Mouse (Mus musculus) ES-E14 (cell line): ENCODE results near the gene Kcnd2. TPM values are rescaled to one million over a fixed set of nuclear protein-coding genes. Genes with fewer than 3 reads are reported as not detected.

Source experiments
- DNase-seq: peaks from one replicate; pipeline ENCODE4 v3.0.0-alpha.2; 2013; ENCODE audit warnings: low read depth, low spot score
- H3K27ac ChIP-seq: 2 replicates; pipeline ENCODE4 v1.5.1; 2012; ENCODE audit warnings: low read depth, mild to moderate bottlenecking, low read length, moderate library complexity, mixed read lengths; ENCODE audit not compliant: poor library complexity, insufficient read depth, severe bottlenecking
- H3K36me3 ChIP-seq: 2 replicates; pipeline ENCODE4 v1.6.1; 2012; ENCODE audit warnings: mild to moderate bottlenecking, low read length, moderate library complexity, mixed read lengths; ENCODE audit not compliant: control insufficient read depth, poor library complexity, insufficient read depth, severe bottlenecking
- H3K4me1 ChIP-seq, 2 experiments: fragments of 150-350 bp in 1 of 2; sonication (generic) in 1 of 2; 2 replicates each; pipeline ENCODE4 v1.6.1; 2012; ENCODE audit warnings: low read length in 2 of 2, mild to moderate bottlenecking in 1 of 2, mixed read lengths in 1 of 2; ENCODE audit not compliant: control insufficient read depth in 2 of 2, insufficient read depth in 2 of 2, poor library complexity in 1 of 2
- H3K4me3 ChIP-seq, 2 experiments: fragments of 150-350 bp in 1 of 2; sonication (generic) in 1 of 2; 2 replicates each; pipeline ENCODE4 v1.5.1; 2012; ENCODE audit warnings: low read length in 2 of 2, low read depth in 1 of 2, mild to moderate bottlenecking in 1 of 2, mixed read lengths in 1 of 2; ENCODE audit not compliant: insufficient read depth in 1 of 2, poor library complexity in 1 of 2, severe bottlenecking in 1 of 2
- H3K9ac ChIP-seq: 2 replicates; pipeline ENCODE4 v1.6.1; 2012; ENCODE audit warnings: low read depth, mild to moderate bottlenecking, low read length, mixed read lengths; ENCODE audit not compliant: poor library complexity, insufficient read depth, severe bottlenecking
- H3K9me3 ChIP-seq: fragments of 150-350 bp; sonication (generic); 2 replicates; pipeline ENCODE4 v1.6.1; 2012; ENCODE audit warnings: low read depth, mild to moderate bottlenecking, low read length; ENCODE audit not compliant: control insufficient read depth, insufficient read depth
- CHD2 ChIP-seq: IDR thresholded peaks from 2 replicates; pipeline ENCODE4 v1.6.1; 2014; ENCODE audit warnings: mild to moderate bottlenecking, low read depth, low read length, inconsistent platforms
- HCFC1 ChIP-seq: IDR thresholded peaks from 2 replicates; pipeline ENCODE4 v1.6.1; 2012; ENCODE audit warnings: low read length, inconsistent platforms, borderline replicate concordance; ENCODE audit not compliant: insufficient read depth
- MAFK ChIP-seq: IDR thresholded peaks from 2 replicates; pipeline ENCODE4 v1.6.1; 2014; ENCODE audit warnings: mild to moderate bottlenecking, low read depth, low read length, inconsistent platforms; ENCODE audit not compliant: insufficient read depth
- ZC3H11A ChIP-seq: IDR thresholded peaks from 2 replicates; pipeline ENCODE4 v1.6.1; 2012; ENCODE audit warnings: low read depth, mild to moderate bottlenecking, inconsistent platforms, low read length, borderline replicate concordance
- ZNF384 ChIP-seq: IDR thresholded peaks from 2 replicates; pipeline ENCODE4 v1.6.1; 2012; ENCODE audit warnings: low read depth, low read length, inconsistent platforms
- in situ Hi-C, 2 experiments: fragments of 600-800 bp; cut with MboI; formaldehyde crosslinking; loops; one replicate each; pipeline ENCODE4 v1.15.1; 2025; ENCODE audit warnings: low sequenced_read_pairs in 2 of 2, inconsistent platforms in 1 of 2; ENCODE audit not compliant: unreplicated experiment in 2 of 2
- total RNA-seq: library from RNA; depleted of rRNA; stranded (reverse); fragments of 300-350 nt; gene quantifications from 2 replicates; pipeline ENCODE4 v1.2.3, GENCODE M21; 2012

The Kcnd2 gene
- total RNA-seq, 1 experiment, result 0.36 TPM

- in situ Hi-C loops, result no loop called here
- Histone ChIP-seq H3K9me3 (no peaks in the 10 kb centered on the region), H3K27ac (no peak overlapping the region), H3K4me3 (no peak overlapping the region), H3K4me1 (no peaks in the 10 kb centered on the region), H3K9ac (no peak overlapping the region), H3K36me3 (no peaks in the 10 kb centered on the region)
- no peak for DNase-seq
- TF ChIP-seq MAFK, result no peak
- TF ChIP-seq ZNF384, result no peak
- TF ChIP-seq CHD2, result no peak
- TF ChIP-seq HCFC1, result no peak
- TF ChIP-seq ZC3H11A, result no peak
These were observed 503.8 kb downstream of the Kcnd2 start for GRCm38 (mm10) chr6:21719121-21719520.

- H3K4me1 ChIP-seq, result no peaks in the 10 kb centered on the region
- H3K27ac ChIP-seq, result no peak overlapping the region
- TF ChIP-seq CHD2 (no peak), ZNF384 (no peak), HCFC1 (no peak)
- H3K9me3 ChIP-seq, result no peaks in the 10 kb centered on the region
- no peak overlapping the region for H3K4me3 ChIP-seq
- no peaks in the 10 kb centered on the region for H3K36me3 ChIP-seq
- DNase-seq, result no peak
- in situ Hi-C loops, result no loop called here
- H3K9ac ChIP-seq, result no peak overlapping the region
These were observed 506.9 kb downstream of the Kcnd2 start for GRCm38 (mm10) chr6:21722238-21722637.

- Histone ChIP-seq H3K9ac (no peak overlapping the region), H3K36me3 (no peaks in the 10 kb centered on the region), H3K9me3 (no peaks in the 10 kb centered on the region), H3K27ac (no peak overlapping the region), H3K4me3 (no peak overlapping the region), H3K4me1 (no peaks in the 10 kb centered on the region)
- no peak for TF ChIP-seq CHD2
- no peak for TF ChIP-seq HCFC1
- in situ Hi-C loops, result no loop called here
- no peak for DNase-seq
These were observed 525.3 kb downstream of the Kcnd2 start for GRCm38 (mm10) chr6:21740606-21741005.

- Histone ChIP-seq H3K4me1 (no peaks in the 10 kb centered on the region), H3K9ac (no peak overlapping the region), H3K27ac (no peak overlapping the region), H3K36me3 (no peaks in the 10 kb centered on the region), H3K9me3 (no peaks in the 10 kb centered on the region), H3K4me3 (no peak overlapping the region)
- in situ Hi-C loops, result no loop called here
- TF ChIP-seq MAFK (no peak), ZNF384 (no peak), HCFC1 (no peak), CHD2 (no peak), ZC3H11A (no peak)
- DNase-seq, result no peak
These were observed 529.4 kb downstream of the Kcnd2 start for GRCm38 (mm10) chr6:21744615-21745266.

GRCm38 (mm10) chr6:21747536-21747935 lies 532.2 kb downstream of the Kcnd2 start:
- no peak for DNase-seq
- Histone ChIP-seq H3K9me3 (no peaks in the 10 kb centered on the region), H3K27ac (no peak overlapping the region), H3K36me3 (no peaks in the 10 kb centered on the region), H3K9ac (no peak overlapping the region), H3K4me1 (no peaks in the 10 kb centered on the region), H3K4me3 (no peak overlapping the region)
- TF ChIP-seq CHD2, result no peak
- in situ Hi-C loops, result no loop called here
